22 mouse cellular contexts compared by ENCODE assay signal in genomic region chr13:24625071-24625470, GRCm38 (mm10). TPM values are rescaled to one million over a fixed set of nuclear protein-coding genes. Genes with fewer than 3 reads are reported as not detected.
DNase-seq lines count a peak whose midpoint lies in the region; ATAC-seq and TF ChIP-seq lines count a peak whose summit lies in the region.
"Had no signal": no experiment of that assay in that cellular context is flagged by ENCODE, and none has a peak within 500 bp of the region (broad histone marks: within the 10 kb centered on the region; RNA-seq: fewer than 3 reads in every experiment).

No protein-coding gene starts in this region.

- H3K4me1 ChIP-seq in hindbrain, embryonic 13.5 days (replicated peaks) = peaks cover 26% of the 10 kb centered on the region
- H3K4me1 ChIP-seq in midbrain, embryonic 11.5 days (ENCODE audit: control insufficient read depth, insufficient read depth, low read length) = peaks cover 15% of the 10 kb centered on the region
- peaks cover 12% of the 10 kb centered on the region; the same call in 1 of the 2 replicates for H3K4me1 ChIP-seq in neural tube, embryonic 14.5 days (ENCODE audit: control insufficient read depth, insufficient read depth, low read length)
- peaks cover 5% of the 10 kb centered on the region; the same call in 1 of the 2 replicates for H3K4me1 ChIP-seq in lung, postnatal 0 days (ENCODE audit: insufficient read depth, low read depth, low read length)

- peak; percentile 21; the same call in 1 of the 2 replicates for ATAC-seq in hindbrain, embryonic 13.5 days (ENCODE audit: low FRiP score)
- peak; percentile 54 for ATAC-seq in midbrain, embryonic 11.5 days (ENCODE audit: low FRiP score)
- peak; percentile 21; the same call in 1 of the 2 replicates for ATAC-seq in neural tube, embryonic 14.5 days (ENCODE audit: low read depth)
- ATAC-seq in lung, postnatal 0 days = no peak
- ATAC-seq: inflammation-experienced regulatory T-cells, adult 6 months had no signal

- H3K27me3 ChIP-seq in hindbrain, embryonic 13.5 days = no peaks in the 10 kb centered on the region
- no peaks in the 10 kb centered on the region for H3K27me3 ChIP-seq in midbrain, embryonic 11.5 days (ENCODE audit: control insufficient read depth, insufficient read depth, low read length)
- no peaks in the 10 kb centered on the region for H3K27me3 ChIP-seq in neural tube, embryonic 14.5 days (ENCODE audit: control insufficient read depth, insufficient read depth, low read length)
- no peaks in the 10 kb centered on the region for H3K27me3 ChIP-seq in lung, postnatal 0 days (replicated peaks; ENCODE audit: insufficient read depth, low read length)
- H3K27me3 ChIP-seq: heart, embryonic 12.5 days; limb, embryonic 15.5 days had no signal

- H3K27ac ChIP-seq in hindbrain, embryonic 13.5 days = peak overlapping the region; percentile 35; the same call in 1 of the 2 replicates
- no peak overlapping the region for H3K27ac ChIP-seq in midbrain, embryonic 11.5 days (ENCODE audit: low read depth, low read length)
- no peak overlapping the region for H3K27ac ChIP-seq in neural tube, embryonic 14.5 days (ENCODE audit: low read depth, low read length)
- no peak overlapping the region for H3K27ac ChIP-seq in lung, postnatal 0 days (ENCODE audit: low read length)
- H3K27ac ChIP-seq: gastrocnemius, adult 2 months; layer of hippocampus, adult 2 months; limb, embryonic 15.5 days; liver, embryonic 15.5 days had no signal

- no peak overlapping the region for H3K4me2 ChIP-seq in hindbrain, embryonic 13.5 days
- no peak overlapping the region for H3K4me2 ChIP-seq in midbrain, embryonic 11.5 days
- no peak overlapping the region for H3K4me2 ChIP-seq in neural tube, embryonic 14.5 days (ENCODE audit: low read depth, low read length)
- no peak overlapping the region for H3K4me2 ChIP-seq in lung, postnatal 0 days (replicated peaks; ENCODE audit: low read depth, low read length)
- H3K4me2 ChIP-seq: heart, embryonic 12.5 days; limb, embryonic 15.5 days; liver, embryonic 15.5 days had no signal

- no peaks in the 10 kb centered on the region for H3K9me3 ChIP-seq in hindbrain, embryonic 13.5 days
- H3K9me3 ChIP-seq in midbrain, embryonic 11.5 days (ENCODE audit: control insufficient read depth, low read length) = no peaks in the 10 kb centered on the region
- H3K9me3 ChIP-seq in neural tube, embryonic 14.5 days (ENCODE audit: control insufficient read depth, low read length) = no peaks in the 10 kb centered on the region
- H3K9me3 ChIP-seq in lung, postnatal 0 days (ENCODE audit: low read length) = no peaks in the 10 kb centered on the region
- H3K9me3 ChIP-seq: heart, embryonic 12.5 days; limb, embryonic 15.5 days; liver, embryonic 15.5 days had no signal

- no peak for TF ChIP-seq CTCF in lung, postnatal 0 days (IDR thresholded peaks at IDR 0.05)

- H3K9ac ChIP-seq in hindbrain, embryonic 13.5 days = no peak overlapping the region
- H3K9ac ChIP-seq in midbrain, embryonic 11.5 days (ENCODE audit: low read length) = no peak overlapping the region
- H3K9ac ChIP-seq in neural tube, embryonic 14.5 days (replicated peaks; ENCODE audit: low read depth, low read length) = no peak overlapping the region
- H3K9ac ChIP-seq in lung, postnatal 0 days (replicated peaks; ENCODE audit: low read depth) = no peak overlapping the region
- H3K9ac ChIP-seq: heart, embryonic 12.5 days; limb, embryonic 15.5 days; liver, embryonic 15.5 days had no signal

- peak; percentile 44 for DNase-seq in retina, postnatal 1 day
- no peak for DNase-seq in retina, embryonic 14.5 days (ENCODE audit: low spot score)
- DNase-seq in midbrain, embryonic 11.5 days (ENCODE audit: low spot score, missing footprints) = no peak
- DNase-seq in lung, postnatal 0 days (ENCODE audit: low spot score) = no peak
- DNase-seq in right cerebral cortex, adult 2 months (ENCODE audit: low spot score in 2 of 2) = no peak
- DNase-seq in ovary, adult 18-20 months (ENCODE audit: low spot score) = no peak
- DNase-seq: adrenal gland, adult 2 months; cerebellum, postnatal 14 days; embryo, embryonic 11 days; gastrocnemius, adult 2 months; heart, postnatal 14 days; kidney, adult 2 months; kidney, postnatal 14 days; lung, postnatal 10 days had no signal

- H3K36me3 ChIP-seq in hindbrain, embryonic 13.5 days = no peaks in the 10 kb centered on the region
- H3K36me3 ChIP-seq in midbrain, embryonic 11.5 days (ENCODE audit: control insufficient read depth, insufficient read depth, low read length) = no peaks in the 10 kb centered on the region
- no peaks in the 10 kb centered on the region for H3K36me3 ChIP-seq in neural tube, embryonic 14.5 days (ENCODE audit: control insufficient read depth, insufficient read depth, low read length)
- no peaks in the 10 kb centered on the region for H3K36me3 ChIP-seq in lung, postnatal 0 days (ENCODE audit: insufficient read depth, low read length)
- H3K36me3 ChIP-seq: heart, embryonic 12.5 days; limb, embryonic 15.5 days; liver, embryonic 15.5 days had no signal

- WGBS in hindbrain, embryonic 13.5 days = 21% methylated on average over 5 of the region's 5 CpGs
- WGBS in midbrain, embryonic 11.5 days = 26% methylated on average over 5 of the region's 5 CpGs
- WGBS in neural tube, embryonic 14.5 days = 29% methylated on average over 5 of the region's 5 CpGs
- 71% methylated on average over 5 of the region's 5 CpGs for WGBS in lung, postnatal 0 days

- H3K4me3 ChIP-seq in hindbrain, embryonic 13.5 days = no peak overlapping the region
- H3K4me3 ChIP-seq in midbrain, embryonic 11.5 days (ENCODE audit: low read depth, low read length) = no peak overlapping the region
- H3K4me3 ChIP-seq in neural tube, embryonic 14.5 days (ENCODE audit: low read depth, low read length) = no peak overlapping the region
- H3K4me3 ChIP-seq in lung, postnatal 0 days (ENCODE audit: low read depth, low read length) = no peak overlapping the region
- H3K4me3 ChIP-seq: gastrocnemius, adult 2 months; heart, embryonic 12.5 days; layer of hippocampus, adult 2 months; limb, embryonic 15.5 days; liver, embryonic 15.5 days; myocyte had no signal

- TF ChIP-seq EP300 in lung, postnatal 0 days (IDR thresholded peaks at IDR 0.05) = no peak

RNA-seq across cellular contexts. Expression of gene Ripor2, which starts 43.1 kb away (rescaled TPM):
- polyA plus RNA-seq in hindbrain, embryonic 13.5 days (2015; fragmentation: Nextera tagmentation; extraction: Ambion mirVana) = 22.2 and 24.1 TPM in 2 replicates
- 9.2 and 11.1 TPM in 2 replicates for polyA plus RNA-seq in midbrain, embryonic 11.5 days (2014; fragmentation: Nextera tagmentation; extraction: Ambion mirVana)
- 28.1 and 28.6 TPM in 2 replicates for polyA plus RNA-seq in neural tube, embryonic 14.5 days (2014; fragmentation: Nextera tagmentation; extraction: Ambion mirVana)
- polyA plus RNA-seq in lung, postnatal 0 days (2015; fragmentation: Nextera tagmentation; extraction: Ambion mirVana) = 3.1 and 3.9 TPM in 2 replicates
